Mouse (Mus musculus): ENCODE data around the gene Gck. TPM values are rescaled to one million over a fixed set of nuclear protein-coding genes. Genes with fewer than 3 reads are reported as not detected.

The Gck gene
- polyA plus RNA-seq, 1 experiment from 2014 or later: 0.75 TPM

DNA sequence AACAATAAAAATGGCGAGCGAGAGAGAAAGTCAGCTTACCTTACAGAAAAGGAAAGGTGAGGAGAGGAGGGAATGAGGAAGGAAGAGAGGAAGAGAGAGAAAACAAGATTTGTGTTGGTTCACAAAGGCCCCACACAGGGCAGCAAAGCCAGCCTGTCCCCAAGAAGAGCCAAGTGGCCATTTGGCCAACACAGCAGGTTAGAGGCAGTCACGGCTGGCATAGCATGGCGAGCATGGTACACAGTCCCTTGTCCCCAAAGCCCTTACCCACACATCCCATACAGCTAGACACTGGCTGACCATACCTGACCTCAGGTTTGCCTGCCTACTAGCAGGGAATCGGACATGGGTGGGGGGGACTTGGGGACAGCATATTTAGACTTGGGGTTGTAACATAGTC is 33.7 kb upstream of the Gck start:
- WGBS: 92% methylated on average over 5 of the region's 5 CpGs
- Histone ChIP-seq H3K27ac (ENCODE audit: low read length) (no peak overlapping the region), H3K27me3 (ENCODE audit: control insufficient read depth, insufficient read depth, low read length) (no peaks in the 10 kb centered on the region), H3K36me3 (ENCODE audit: control insufficient read depth, insufficient read depth, low read length) (no peaks in the 10 kb centered on the region), H3K9ac (replicated peaks; ENCODE audit: low read depth, low read length) (no peak overlapping the region), H3K4me1 (ENCODE audit: control insufficient read depth, insufficient read depth, low read length) (no peaks in the 10 kb centered on the region), H3K4me2 (replicated peaks; ENCODE audit: low read depth, low read length) (no peak overlapping the region), H3K4me3 (ENCODE audit: low read depth, low read length) (no peak overlapping the region), H3K9me3 (ENCODE audit: control insufficient read depth, low read depth, low read length) (no peaks in the 10 kb centered on the region)
- ATAC-seq (ENCODE audit: insufficient number of reproducible peaks, insufficient read depth, low FRiP score, low read depth): no peak

GRCm38 (mm10) chr11:5981323-5981722 is 31.4 kb upstream of the Gck start:
- Histone ChIP-seq H3K4me1 (ENCODE audit: control insufficient read depth, insufficient read depth, low read length) (no peaks in the 10 kb centered on the region), H3K9ac (replicated peaks; ENCODE audit: low read depth, low read length) (no peak overlapping the region), H3K36me3 (ENCODE audit: control insufficient read depth, insufficient read depth, low read length) (no peaks in the 10 kb centered on the region), H3K27me3 (ENCODE audit: control insufficient read depth, insufficient read depth, low read length) (no peaks in the 10 kb centered on the region), H3K4me3 (ENCODE audit: low read depth, low read length) (no peak overlapping the region), H3K27ac (ENCODE audit: low read length) (no peak overlapping the region), H3K9me3 (ENCODE audit: control insufficient read depth, low read depth, low read length) (no peaks in the 10 kb centered on the region), H3K4me2 (replicated peaks; ENCODE audit: low read depth, low read length) (no peak overlapping the region)
- WGBS: 88% methylated on average over 7 of the region's 7 CpGs
- no peak for ATAC-seq (ENCODE audit: insufficient number of reproducible peaks, insufficient read depth, low FRiP score, low read depth)

- Histone ChIP-seq H3K4me2 (replicated peaks; ENCODE audit: low read depth, low read length) (no peak overlapping the region), H3K9ac (replicated peaks; ENCODE audit: low read depth, low read length) (no peak overlapping the region), H3K9me3 (ENCODE audit: control insufficient read depth, low read depth, low read length) (no peaks in the 10 kb centered on the region), H3K4me1 (ENCODE audit: control insufficient read depth, insufficient read depth, low read length) (no peaks in the 10 kb centered on the region), H3K36me3 (ENCODE audit: control insufficient read depth, insufficient read depth, low read length) (no peaks in the 10 kb centered on the region), H3K27ac (ENCODE audit: low read length) (no peak overlapping the region), H3K4me3 (ENCODE audit: low read depth, low read length) (no peak overlapping the region), H3K27me3 (ENCODE audit: control insufficient read depth, insufficient read depth, low read length) (no peaks in the 10 kb centered on the region)
- no peak for ATAC-seq (ENCODE audit: insufficient number of reproducible peaks, insufficient read depth, low FRiP score, low read depth)
- WGBS: 55% methylated on average over 8 of the region's 8 CpGs
Observed at GRCm38 (mm10) chr11:5980561-5980960, 30.7 kb upstream of the Gck start.

DNA sequence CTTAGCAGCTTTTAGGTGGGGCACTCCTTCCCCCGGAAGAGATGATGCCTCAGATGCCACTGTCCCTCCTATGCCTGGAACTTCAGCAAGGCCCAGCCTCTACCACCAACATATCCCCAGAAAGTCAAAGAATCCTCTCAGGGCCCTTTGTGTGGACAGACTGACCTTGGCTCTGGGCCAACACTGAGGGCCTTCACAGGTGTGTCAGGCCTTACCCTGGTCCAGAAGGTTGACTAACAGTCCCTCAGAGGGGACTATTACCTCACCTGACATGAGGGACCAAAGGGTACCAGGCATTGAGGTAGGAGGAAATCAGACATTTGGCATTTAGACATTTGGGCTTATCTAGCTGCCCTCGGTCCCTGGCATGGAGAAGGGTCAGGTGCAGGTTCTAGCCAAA is 30.2 kb upstream of the Gck start:
- Histone ChIP-seq H3K36me3 (ENCODE audit: control insufficient read depth, insufficient read depth, low read length) (no peaks in the 10 kb centered on the region), H3K27ac (ENCODE audit: low read length) (no peak overlapping the region), H3K4me3 (ENCODE audit: low read depth, low read length) (no peak overlapping the region), H3K9ac (replicated peaks; ENCODE audit: low read depth, low read length) (no peak overlapping the region), H3K27me3 (ENCODE audit: control insufficient read depth, insufficient read depth, low read length) (no peaks in the 10 kb centered on the region), H3K4me2 (replicated peaks; ENCODE audit: low read depth, low read length) (no peak overlapping the region), H3K9me3 (ENCODE audit: control insufficient read depth, low read depth, low read length) (no peaks in the 10 kb centered on the region), H3K4me1 (ENCODE audit: control insufficient read depth, insufficient read depth, low read length) (no peaks in the 10 kb centered on the region)
- ATAC-seq (ENCODE audit: insufficient number of reproducible peaks, insufficient read depth, low FRiP score, low read depth): no peak
- WGBS: 93% methylated on average over 2 of the region's 2 CpGs

DNA sequence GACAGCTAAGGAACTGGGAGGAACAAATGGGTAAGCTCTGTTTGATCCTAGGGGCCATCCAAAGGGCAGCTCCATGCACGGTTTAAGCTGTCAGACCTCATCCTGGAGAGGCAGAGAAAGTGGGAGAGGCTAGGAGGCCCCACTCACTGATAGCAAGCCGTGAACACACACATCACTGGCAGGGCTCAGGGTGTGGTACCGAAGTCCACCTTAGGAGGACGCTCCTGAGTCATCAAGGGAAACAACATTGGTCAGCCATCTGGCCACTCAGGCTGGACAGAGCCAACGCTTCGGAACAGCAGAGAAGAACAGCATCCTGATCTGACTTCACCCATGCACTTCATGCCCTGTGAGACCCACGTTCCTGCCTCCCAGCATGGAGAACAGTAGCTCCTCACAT is 29.2 kb upstream of the Gck start:
- no peak for ATAC-seq (ENCODE audit: insufficient number of reproducible peaks, insufficient read depth, low FRiP score, low read depth)
- Histone ChIP-seq H3K27me3 (ENCODE audit: control insufficient read depth, insufficient read depth, low read length) (no peaks in the 10 kb centered on the region), H3K9me3 (ENCODE audit: control insufficient read depth, low read depth, low read length) (no peaks in the 10 kb centered on the region), H3K9ac (replicated peaks; ENCODE audit: low read depth, low read length) (no peak overlapping the region), H3K36me3 (ENCODE audit: control insufficient read depth, insufficient read depth, low read length) (no peaks in the 10 kb centered on the region), H3K27ac (ENCODE audit: low read length) (no peak overlapping the region), H3K4me2 (replicated peaks; ENCODE audit: low read depth, low read length) (no peak overlapping the region), H3K4me1 (ENCODE audit: control insufficient read depth, insufficient read depth, low read length) (no peaks in the 10 kb centered on the region), H3K4me3 (ENCODE audit: low read depth, low read length) (no peak overlapping the region)
- 67% methylated on average over 7 of the region's 7 CpGs for WGBS

- Histone ChIP-seq H3K27me3 (ENCODE audit: control insufficient read depth, insufficient read depth, low read length) (no peaks in the 10 kb centered on the region), H3K36me3 (ENCODE audit: control insufficient read depth, insufficient read depth, low read length) (no peaks in the 10 kb centered on the region), H3K4me1 (ENCODE audit: control insufficient read depth, insufficient read depth, low read length) (peaks cover 7% of the 10 kb centered on the region; the same call in 1 of the 2 replicates), H3K27ac (ENCODE audit: low read length) (no peak overlapping the region), H3K4me2 (replicated peaks; ENCODE audit: low read depth, low read length) (no peak overlapping the region), H3K9me3 (ENCODE audit: control insufficient read depth, low read depth, low read length) (no peaks in the 10 kb centered on the region), H3K4me3 (ENCODE audit: low read depth, low read length) (no peak overlapping the region), H3K9ac (replicated peaks; ENCODE audit: low read depth, low read length) (no peak overlapping the region)
- WGBS: 15% methylated on average over 9 of the region's 9 CpGs
- no peak for ATAC-seq (ENCODE audit: insufficient number of reproducible peaks, insufficient read depth, low FRiP score, low read depth)
Observed at GRCm38 (mm10) chr11:5976106-5976505, 26.2 kb upstream of the Gck start.

GRCm38 (mm10) chr11:5975068-5975467 is 25.2 kb upstream of the Gck start:
- Histone ChIP-seq H3K27ac (ENCODE audit: low read length) (no peak overlapping the region), H3K4me2 (replicated peaks; ENCODE audit: low read depth, low read length) (no peak overlapping the region), H3K4me1 (ENCODE audit: control insufficient read depth, insufficient read depth, low read length) (peaks cover 7% of the 10 kb centered on the region; the same call in 1 of the 2 replicates), H3K9ac (replicated peaks; ENCODE audit: low read depth, low read length) (no peak overlapping the region), H3K27me3 (ENCODE audit: control insufficient read depth, insufficient read depth, low read length) (no peaks in the 10 kb centered on the region), H3K4me3 (ENCODE audit: low read depth, low read length) (no peak overlapping the region), H3K9me3 (ENCODE audit: control insufficient read depth, low read depth, low read length) (no peaks in the 10 kb centered on the region), H3K36me3 (ENCODE audit: control insufficient read depth, insufficient read depth, low read length) (no peaks in the 10 kb centered on the region)
- ATAC-seq (ENCODE audit: insufficient number of reproducible peaks, insufficient read depth, low FRiP score, low read depth): no peak
- WGBS: 72% methylated on average over 2 of the region's 2 CpGs

- 84% methylated on average over 6 of the region's 6 CpGs for WGBS
- no peak overlapping the region for H3K4me2 ChIP-seq (replicated peaks; ENCODE audit: low read depth, low read length)
- H3K4me1 ChIP-seq (ENCODE audit: control insufficient read depth, insufficient read depth, low read length): peaks cover 7% of the 10 kb centered on the region; the same call in 1 of the 2 replicates
- H3K9ac ChIP-seq (replicated peaks; ENCODE audit: low read depth, low read length): no peak overlapping the region
- no peak overlapping the region for H3K27ac ChIP-seq (ENCODE audit: low read length)
- H3K4me3 ChIP-seq (ENCODE audit: low read depth, low read length): no peak overlapping the region
- no peaks in the 10 kb centered on the region for H3K36me3 ChIP-seq (ENCODE audit: control insufficient read depth, insufficient read depth, low read length)
- no peaks in the 10 kb centered on the region for H3K27me3 ChIP-seq (ENCODE audit: control insufficient read depth, insufficient read depth, low read length)
- H3K9me3 ChIP-seq (ENCODE audit: control insufficient read depth, low read depth, low read length): no peaks in the 10 kb centered on the region
- ATAC-seq (ENCODE audit: insufficient number of reproducible peaks, insufficient read depth, low FRiP score, low read depth): no peak
Observed at GRCm38 (mm10) chr11:5974053-5974452, 24.2 kb upstream of the Gck start.

DNA sequence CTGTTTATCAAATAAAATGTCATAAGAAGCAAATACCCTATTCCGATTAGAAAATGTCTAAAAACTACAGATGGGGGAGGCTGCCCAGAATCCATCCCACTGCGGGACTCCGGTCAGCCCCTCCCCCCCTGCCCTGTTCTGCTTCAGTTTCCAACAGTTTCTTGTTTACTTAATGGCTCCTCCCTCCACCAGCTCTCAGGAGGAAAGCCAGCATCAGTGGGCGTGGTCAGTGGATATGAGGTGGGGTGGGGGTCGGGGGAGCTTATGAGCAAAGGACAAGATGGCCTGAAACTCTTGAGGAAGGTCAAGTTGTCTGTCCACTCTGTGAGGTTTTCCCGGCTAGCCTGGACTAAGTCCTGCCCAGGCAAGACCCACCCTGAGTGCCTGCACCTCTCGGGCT is 23.3 kb upstream of the Gck start:
- peaks cover 4% of the 10 kb centered on the region; the same call in 1 of the 2 replicates for H3K36me3 ChIP-seq (ENCODE audit: control insufficient read depth, insufficient read depth, low read length)
- ATAC-seq (ENCODE audit: insufficient number of reproducible peaks, insufficient read depth, low FRiP score, low read depth): peak; percentile 49; the same call in 1 of the 2 replicates
- no peaks in the 10 kb centered on the region for H3K27me3 ChIP-seq (ENCODE audit: control insufficient read depth, insufficient read depth, low read length)
- H3K9ac ChIP-seq (replicated peaks; ENCODE audit: low read depth, low read length): no peak overlapping the region
- no peak overlapping the region for H3K4me3 ChIP-seq (ENCODE audit: low read depth, low read length)
- H3K4me1 ChIP-seq (ENCODE audit: control insufficient read depth, insufficient read depth, low read length): peaks cover 7% of the 10 kb centered on the region; the same call in 1 of the 2 replicates
- H3K4me2 ChIP-seq (replicated peaks; ENCODE audit: low read depth, low read length): 0 out of 2 replicates have a peak overlapping the region, but pooled peaks have one; percentile 3
- H3K27ac ChIP-seq (ENCODE audit: low read length): no peak overlapping the region
- 28% methylated on average over 7 of the region's 7 CpGs for WGBS
- H3K9me3 ChIP-seq (ENCODE audit: control insufficient read depth, low read depth, low read length): no peaks in the 10 kb centered on the region

Data from stomach, embryonic 14.5 days (tissue).